Mouse (Mus musculus) kidney, postnatal 0 days (tissue): ENCODE results near the gene Acrbp. TPM values are rescaled to one million over a fixed set of nuclear protein-coding genes. Genes with fewer than 3 reads are reported as not detected.
A peak's percentile ranks its signal among the peaks of the same experiment; 100 is the strongest.

Experiments used
- ATAC-seq: fragments of 200-750 bp; cut with Nextera tagmentation; replicated peaks from 2 replicates; pipeline ENCODE4 v1.8.0; 2017; ENCODE audit warnings: low read depth, moderate number of reproducible peaks, moderate TSS enrichment, moderate library complexity; ENCODE audit not compliant: low FRiP score
- DNase-seq: peaks from one replicate; pipeline ENCODE4 v3.0.0-alpha.2; 2016; ENCODE audit warnings: low spot score
- H3K27ac ChIP-seq: fragments of 300-500 bp; sonication (generic); 2 replicates; pipeline ENCODE4 v1.5.1; 2014; ENCODE audit warnings: mild to moderate bottlenecking
- H3K27me3 ChIP-seq: fragments of 300-500 bp; sonication (generic); 2 replicates; pipeline ENCODE4 v1.6.1; 2014; ENCODE audit warnings: low read length, mixed read lengths; ENCODE audit not compliant: insufficient read depth
- H3K36me3 ChIP-seq: fragments of 300-500 bp; sonication (generic); 2 replicates; pipeline ENCODE4 v1.6.1; 2014; ENCODE audit warnings: low read length, mixed read lengths; ENCODE audit not compliant: insufficient read depth
- H3K4me1 ChIP-seq: fragments of 300-500 bp; sonication (generic); replicated peaks from 2 replicates; pipeline ENCODE4 v1.6.1; 2014; ENCODE audit warnings: antibody characterized with exemption, low read length, mixed read lengths; ENCODE audit not compliant: insufficient read depth
- H3K4me2 ChIP-seq: fragments of 300-500 bp; sonication (generic); 2 replicates; pipeline ENCODE4 v1.6.1; 2014; ENCODE audit warnings: mild to moderate bottlenecking, low read length, moderate library complexity, mixed read lengths
- H3K4me3 ChIP-seq: fragments of 300-500 bp; sonication (generic); replicated peaks from 2 replicates; pipeline ENCODE4 v1.5.1; 2014; ENCODE audit warnings: low read depth, low read length
- H3K9ac ChIP-seq: fragments of 300-500 bp; sonication (generic); 2 replicates; pipeline ENCODE4 v1.6.1; 2014; ENCODE audit warnings: low read depth, low read length
- H3K9me3 ChIP-seq: fragments of 300-500 bp; sonication (generic); replicated peaks from 2 replicates; pipeline ENCODE4 v1.6.1; 2016; ENCODE audit warnings: low read length, inconsistent platforms, mixed read lengths
- CTCF ChIP-seq: IDR thresholded peaks from 2 replicates; pipeline ENCODE4 v1.5.1; 2016; ENCODE audit warnings: antibody characterized with exemption, low read depth, mild to moderate bottlenecking, moderate library complexity
- WGBS: fragments of 180-500 bp; shearing (Covaris S2); extraction: QIAGEN DNeasy Blood & Tissue Kit; methylation state at CpG from one replicate; pipeline ENCODE4 v1.1.7; 2014; 5-methylcytosine and 5-hydroxymethylcytosine counted together
- polyA plus RNA-seq: library from polyadenylated mRNA; unstranded; fragments of >200 nt; fragmentation: Nextera tagmentation; extraction: Ambion mirVana; gene quantifications from 2 replicates; pipeline ENCODE4 v1.2.1, GENCODE M21; 2015

The Acrbp gene
- polyA plus RNA-seq, 1 experiment from 2014 or later, result 4.2 TPM

- no peaks in the 10 kb centered on the region for H3K36me3 ChIP-seq
- no peak overlapping the region for H3K4me3 ChIP-seq
- H3K27ac ChIP-seq, result no peak overlapping the region
- WGBS, result 68% methylated on average over 8 of the region's 8 CpGs
- H3K4me1 ChIP-seq, result no peaks in the 10 kb centered on the region
- H3K9me3 ChIP-seq, result no peaks in the 10 kb centered on the region
- H3K4me2 ChIP-seq, result no peak overlapping the region
- no peak overlapping the region for H3K9ac ChIP-seq
- DNase-seq, result no peak
- ATAC-seq, result no peak
- TF ChIP-seq CTCF, result no peak
- H3K27me3 ChIP-seq, result no peaks in the 10 kb centered on the region
Observed at GRCm38 (mm10) chr6:125073825-125074224, 24.3 kb downstream of the Acrbp start.

DNA sequence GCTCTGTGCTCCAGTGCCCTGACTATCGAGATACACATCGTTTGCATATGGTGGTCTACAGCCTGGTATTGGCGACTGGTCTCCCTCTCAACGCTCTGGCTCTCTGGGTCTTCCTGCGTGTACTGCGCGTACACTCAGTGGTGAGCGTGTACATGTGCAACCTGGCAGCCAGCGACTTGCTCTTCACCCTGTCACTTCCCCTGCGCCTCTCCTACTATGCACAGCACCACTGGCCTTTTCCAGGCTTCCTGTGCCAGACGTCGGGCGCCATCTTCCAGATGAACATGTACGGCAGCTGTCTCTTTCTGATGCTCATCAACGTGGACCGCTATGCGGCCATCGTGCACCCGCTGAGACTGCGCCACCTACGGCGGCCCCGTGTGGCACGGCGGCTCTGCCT, 31.9 kb downstream of the Acrbp start:
- Histone ChIP-seq H3K9me3 (no peaks in the 10 kb centered on the region), H3K36me3 (no peaks in the 10 kb centered on the region), H3K4me2 (peak overlapping the region; percentile 72), H3K4me3 (peak overlapping the region; percentile 32), H3K9ac (peak overlapping the region; percentile 41; the same call in 1 of the 2 replicates), H3K4me1 (no peaks in the 10 kb centered on the region), H3K27ac (no peak overlapping the region; the same call in 1 of the 2 replicates), H3K27me3 (no peaks in the 10 kb centered on the region)
- DNase-seq, result no peak
- no peak for TF ChIP-seq CTCF
- ATAC-seq, result no peak
- WGBS, result 24% methylated on average over 25 of the region's 25 CpGs

DNA sequence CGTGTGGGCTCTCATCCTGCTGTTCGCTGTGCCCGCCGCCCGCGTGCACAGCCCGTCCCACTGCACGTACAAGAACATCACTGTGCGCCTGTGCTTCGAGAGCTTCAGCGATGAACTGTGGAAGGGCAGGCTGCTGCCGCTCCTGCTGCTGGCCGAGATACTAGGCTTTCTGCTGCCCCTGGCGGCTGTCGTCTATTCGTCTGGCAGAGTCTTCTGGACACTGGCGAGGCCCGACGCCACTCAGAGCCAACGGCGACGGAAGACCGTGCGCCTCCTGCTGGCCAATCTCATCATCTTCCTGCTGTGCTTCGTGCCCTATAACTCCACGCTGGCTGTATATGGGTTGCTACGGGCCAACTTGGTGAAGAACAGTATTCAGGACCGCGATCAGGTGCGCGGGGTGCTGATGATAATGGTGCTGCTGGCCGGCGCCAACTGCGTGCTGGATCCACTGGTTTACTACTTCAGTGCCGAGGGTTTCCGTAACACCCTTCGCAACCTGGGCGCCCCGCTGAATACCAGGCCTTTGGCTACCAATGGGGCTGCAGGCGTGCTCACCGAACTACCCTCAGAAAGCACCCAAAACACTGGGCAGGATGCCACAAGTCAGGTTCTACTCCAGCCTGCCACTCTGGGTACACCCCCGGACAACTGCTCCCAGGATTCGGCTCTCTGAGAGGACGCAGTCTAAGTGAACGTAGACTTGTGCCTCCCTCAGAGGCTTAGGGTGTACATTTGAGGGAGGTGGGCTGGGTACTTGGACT, 32.5 kb downstream of the Acrbp start:
- Histone ChIP-seq H3K27me3 (no peaks in the 10 kb centered on the region), H3K4me1 (no peaks in the 10 kb centered on the region), H3K9me3 (no peaks in the 10 kb centered on the region), H3K9ac (peak overlapping the region; percentile 41; the same call in 1 of the 2 replicates), H3K36me3 (no peaks in the 10 kb centered on the region), H3K27ac (no peak overlapping the region; the same call in 1 of the 2 replicates), H3K4me2 (peak overlapping the region; percentile 72), H3K4me3 (peak overlapping the region; percentile 32)
- TF ChIP-seq CTCF, result peak; percentile 97
- ATAC-seq, result peak; percentile 89
- WGBS, result 24% methylated on average over 45 of the region's 45 CpGs
- DNase-seq, result peak; percentile 98

GRCm38 (mm10) chr6:125082801-125083386, 33.4 kb downstream of the Acrbp start:
- Histone ChIP-seq H3K27ac (no peak overlapping the region), H3K4me3 (no peak overlapping the region), H3K4me1 (no peaks in the 10 kb centered on the region), H3K9ac (no peak overlapping the region), H3K36me3 (no peaks in the 10 kb centered on the region), H3K27me3 (no peaks in the 10 kb centered on the region), H3K4me2 (no peak overlapping the region), H3K9me3 (no peaks in the 10 kb centered on the region)
- no peak for ATAC-seq
- no peak for DNase-seq
- TF ChIP-seq CTCF, result no peak
- WGBS, result 82% methylated on average over 7 of the region's 7 CpGs

DNA sequence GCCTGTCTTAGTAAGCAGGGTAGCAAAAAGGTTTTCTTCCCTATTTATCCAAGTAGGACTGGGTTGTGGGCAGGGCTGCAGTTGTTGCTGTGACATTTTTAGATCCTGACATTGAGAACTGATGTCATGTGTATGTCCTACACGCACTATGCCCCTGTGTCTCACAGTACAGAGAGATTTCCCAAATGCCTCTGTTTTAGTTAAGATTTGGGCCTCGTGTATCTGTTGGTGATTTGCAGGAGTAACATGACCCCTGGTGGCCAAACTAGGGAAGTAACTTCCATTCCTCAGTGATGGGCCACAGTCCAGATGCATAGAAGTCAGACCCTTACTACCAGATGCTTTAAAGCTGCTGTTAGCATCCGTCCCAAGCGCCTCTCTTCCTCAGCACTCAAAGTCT, 34.9 kb downstream of the Acrbp start:
- no peak overlapping the region for H3K4me2 ChIP-seq
- 3% methylated on average over 4 of the region's 4 CpGs for WGBS
- no peak overlapping the region for H3K27ac ChIP-seq
- no peaks in the 10 kb centered on the region for H3K27me3 ChIP-seq
- H3K36me3 ChIP-seq, result no peaks in the 10 kb centered on the region
- 0 out of 2 replicates have a peak, but pooled peaks cover 2% of the 10 kb centered on the region for H3K4me1 ChIP-seq
- TF ChIP-seq CTCF, result peak; percentile 96
- 0 out of 2 replicates have a peak, but pooled peaks have one; percentile 2 for ATAC-seq
- no peaks in the 10 kb centered on the region for H3K9me3 ChIP-seq
- no peak overlapping the region for H3K9ac ChIP-seq
- no peak overlapping the region for H3K4me3 ChIP-seq
- DNase-seq, result peak; percentile 94

- no peaks in the 10 kb centered on the region for H3K27me3 ChIP-seq
- H3K9me3 ChIP-seq, result no peaks in the 10 kb centered on the region
- DNase-seq, result no peak
- no peaks in the 10 kb centered on the region for H3K36me3 ChIP-seq
- peak overlapping the region; percentile 92 for H3K27ac ChIP-seq
- no peak overlapping the region for H3K4me3 ChIP-seq
- ATAC-seq, result no peak
- H3K4me2 ChIP-seq, result no peak overlapping the region
- WGBS, result 74% methylated on average over 3 of the region's 3 CpGs
- peaks cover 17% of the 10 kb centered on the region for H3K4me1 ChIP-seq
- no peak for TF ChIP-seq CTCF
- H3K9ac ChIP-seq, result no peak overlapping the region
Observed at GRCm38 (mm10) chr6:125087937-125088336, 38.4 kb downstream of the Acrbp start.
